Mouse (Mus musculus) cerebral cortex, adult 2 months (tissue): Measurements from ENCODE around the gene Ptgfr.

ENCODE experiments used
- WGBS: fragments of 180-500 bp; shearing (Covaris S2); methylation state at CpG from one replicate; pipeline ENCODE4 v1.1.7; 2018; 5-methylcytosine and 5-hydroxymethylcytosine counted together

The Ptgfr gene

GRCm38 (mm10) chr3:151836871-151837680 lies at the start of gene Ptgfr:
Gene Ptgfr (minus strand): TSS chr3:151837630.
- WGBS = 2% methylated on average over 30 of the region's 30 CpGs

GRCm38 (mm10) chr3:151883881-151884280 lies 46.5 kb upstream of the Ptgfr start:
- WGBS = 57% methylated on average over 5 of the region's 5 CpGs

GRCm38 (mm10) chr3:151879981-151880380 lies 42.6 kb upstream of the Ptgfr start:
- WGBS = 85% methylated on average over 2 of the region's 2 CpGs

GRCm38 (mm10) chr3:151851344-151851743 lies 13.9 kb upstream of the Ptgfr start:
- WGBS = 75% methylated on average over 1 of the region's 1 CpGs

- 74% methylated on average over 1 of the region's 1 CpGs for WGBS
Measured at GRCm38 (mm10) chr3:151850621-151851020, 13.2 kb upstream of the Ptgfr start.

GRCm38 (mm10) chr3:151846292-151846691 lies 8.9 kb upstream of the Ptgfr start:
- 94% methylated on average over 7 of the region's 7 CpGs for WGBS

GRCm38 (mm10) chr3:151844361-151845154 lies 7.1 kb upstream of the Ptgfr start:
- 65% methylated on average over 5 of the region's 5 CpGs for WGBS

GRCm38 (mm10) chr3:151840688-151841087 lies 3.3 kb upstream of the Ptgfr start:
- WGBS = 72% methylated on average over 3 of the region's 3 CpGs

GRCm38 (mm10) chr3:151838372-151838771 lies 942 bp upstream of the Ptgfr start:
- 74% methylated on average over 6 of the region's 6 CpGs for WGBS

- 52% methylated on average over 9 of the region's 9 CpGs for WGBS
Measured at GRCm38 (mm10) chr3:151837749-151838148, 319 bp upstream of the Ptgfr start.

- 13% methylated on average over 5 of the region's 5 CpGs for WGBS
Measured at GRCm38 (mm10) chr3:151836451-151836850, 979 bp downstream of the Ptgfr start.

GRCm38 (mm10) chr3:151835831-151836230 lies 1.6 kb downstream of the Ptgfr start:
- 75% methylated on average over 3 of the region's 3 CpGs for WGBS

- 83% methylated on average over 11 of the region's 11 CpGs for WGBS
Measured at GRCm38 (mm10) chr3:151827950-151828610, 9.3 kb downstream of the Ptgfr start.

GRCm38 (mm10) chr3:151819811-151820210 lies 17.6 kb downstream of the Ptgfr start:
- 85% methylated on average over 4 of the region's 4 CpGs for WGBS

- WGBS = 89% methylated on average over 6 of the region's 6 CpGs
Measured at GRCm38 (mm10) chr3:151818265-151818664, 19.2 kb downstream of the Ptgfr start.

GRCm38 (mm10) chr3:151808613-151809012 lies 28.8 kb downstream of the Ptgfr start:
- WGBS = 83% methylated on average over 2 of the region's 2 CpGs

- 50% methylated on average over 8 of the region's 8 CpGs for WGBS
Measured at GRCm38 (mm10) chr3:151788622-151789021, 48.8 kb downstream of the Ptgfr start.

GRCm38 (mm10) chr3:151775089-151775488 lies 62.3 kb downstream of the Ptgfr start:
- 76% methylated on average over 4 of the region's 4 CpGs for WGBS

- WGBS = 64% methylated on average over 3 of the region's 3 CpGs
Measured at GRCm38 (mm10) chr3:151771074-151771473, 66.4 kb downstream of the Ptgfr start.

- 29% methylated on average over 7 of the region's 7 CpGs for WGBS
Measured at GRCm38 (mm10) chr3:151749737-151750136, 87.7 kb downstream of the Ptgfr start, which contains the start of gene Ifi44. Gene Ifi44 (minus strand): TSS chr3:151749960.

GRCm38 (mm10) chr3:151748514-151748913 lies 88.9 kb downstream of the Ptgfr start:
- WGBS = 90% methylated on average over 1 of the region's 1 CpGs
